Mouse (Mus musculus) embryonic facial prominence, embryonic 11.5 days (tissue): Measurements from ENCODE around the gene Bmp2k. TPM values are rescaled to one million over a fixed set of nuclear protein-coding genes. Genes with fewer than 3 reads are reported as not detected.
"Not testable (repeated sequence)": the region's sequence is repeated elsewhere in the genome, so short reads cannot be mapped to it uniquely, and the experiment has no call there.

ENCODE experiments used
- ATAC-seq: fragments of 200-750 bp; cut with Nextera tagmentation; replicated peaks from 2 replicates; pipeline ENCODE4 v1.8.0; 2017; ENCODE audit warnings: low read depth; ENCODE audit not compliant: insufficient number of reproducible peaks, low FRiP score, low TSS enrichment
- DNase-seq: peaks from one replicate; pipeline ENCODE4 v3.0.0-alpha.2; 2015; ENCODE audit warnings: low spot score
- H3K27ac ChIP-seq: fragments of 300-500 bp; sonication (generic); replicated peaks from 2 replicates; pipeline ENCODE4 v1.5.1; 2014; ENCODE audit warnings: mild to moderate bottlenecking, low read depth, low read length, control low read depth
- H3K27me3 ChIP-seq: fragments of 300-500 bp; sonication (generic); 2 replicates; pipeline ENCODE4 v1.6.1; 2014; ENCODE audit warnings: mild to moderate bottlenecking, low read length, moderate library complexity, mixed read lengths; ENCODE audit not compliant: control insufficient read depth, insufficient read depth
- H3K36me3 ChIP-seq: fragments of 300-500 bp; sonication (generic); replicated peaks from 2 replicates; pipeline ENCODE4 v1.6.1; 2014; ENCODE audit warnings: low read depth, mild to moderate bottlenecking, low read length, moderate library complexity, mixed read lengths; ENCODE audit not compliant: control insufficient read depth, insufficient read depth
- H3K4me1 ChIP-seq: fragments of 300-500 bp; sonication (generic); 2 replicates; pipeline ENCODE4 v1.6.1; 2014; ENCODE audit warnings: low read length, mixed read lengths; ENCODE audit not compliant: control insufficient read depth, insufficient read depth
- H3K4me2 ChIP-seq: fragments of 300-500 bp; sonication (generic); 2 replicates; pipeline ENCODE4 v1.6.1; 2014; ENCODE audit warnings: low read depth, mild to moderate bottlenecking, control low read depth, low read length, moderate library complexity
- H3K4me3 ChIP-seq: fragments of 300-500 bp; sonication (generic); 2 replicates; pipeline ENCODE4 v1.5.1; 2014; ENCODE audit warnings: low read depth, low read length, control low read depth
- H3K9ac ChIP-seq: fragments of 300-500 bp; sonication (generic); replicated peaks from 2 replicates; pipeline ENCODE4 v1.6.1; 2014; ENCODE audit warnings: mild to moderate bottlenecking, control low read depth, low read length
- H3K9me3 ChIP-seq: fragments of 300-500 bp; sonication (generic); replicated peaks from 2 replicates; pipeline ENCODE4 v1.6.1; 2016; ENCODE audit warnings: mild to moderate bottlenecking, low read length, inconsistent platforms, mixed read lengths; ENCODE audit not compliant: control insufficient read depth
- WGBS: fragments of 180-500 bp; shearing (Covaris S2); extraction: QIAGEN DNeasy Blood & Tissue Kit; methylation state at CpG from one replicate; pipeline ENCODE4 v1.1.7; 2014; 5-methylcytosine and 5-hydroxymethylcytosine counted together
- polyA plus RNA-seq: library from polyadenylated mRNA; unstranded; fragments of >200 nt; fragmentation: Nextera tagmentation; extraction: Ambion mirVana; gene quantifications from 2 replicates; pipeline ENCODE4 v1.2.1, GENCODE M21; 2014

Bmp2k gene
- polyA plus RNA-seq, 1 experiment from 2014 or later = 11.1 TPM

GRCm38 (mm10) chr5:97028004-97028403 is 30.5 kb downstream of the Bmp2k start:
- no peak for ATAC-seq
- Histone ChIP-seq H3K4me3 (no peak overlapping the region), H3K4me1 (no peaks in the 10 kb centered on the region), H3K27me3 (no peaks in the 10 kb centered on the region), H3K36me3 (no peaks in the 10 kb centered on the region), H3K4me2 (no peak overlapping the region), H3K9me3 (no peaks in the 10 kb centered on the region), H3K27ac (no peak overlapping the region), H3K9ac (no peak overlapping the region)
- 91% methylated on average over 8 of the region's 8 CpGs for WGBS
- no peak for DNase-seq

GRCm38 (mm10) chr5:97028840-97029239 is 31.4 kb downstream of the Bmp2k start:
- DNase-seq, H3K27ac ChIP-seq, ATAC-seq, H3K4me2 ChIP-seq, H3K4me1 ChIP-seq, H3K9ac ChIP-seq, H3K4me3 ChIP-seq, H3K36me3 ChIP-seq, H3K27me3 ChIP-seq, H3K9me3 ChIP-seq: not testable (repeated sequence)
- WGBS = 74% methylated on average over 1 of the region's 1 CpGs

GRCm38 (mm10) chr5:97031771-97032170 is 34.3 kb downstream of the Bmp2k start:
- H3K4me3 ChIP-seq = no peak overlapping the region
- H3K4me2 ChIP-seq = no peak overlapping the region
- H3K9me3 ChIP-seq = no peaks in the 10 kb centered on the region
- ATAC-seq (no peak), DNase-seq (no peak)
- no peaks in the 10 kb centered on the region for H3K36me3 ChIP-seq
- no peak overlapping the region for H3K27ac ChIP-seq
- WGBS = 90% methylated on average over 6 of the region's 6 CpGs
- H3K4me1 ChIP-seq = no peaks in the 10 kb centered on the region
- no peaks in the 10 kb centered on the region for H3K27me3 ChIP-seq
- no peak overlapping the region for H3K9ac ChIP-seq

- no peaks in the 10 kb centered on the region for H3K9me3 ChIP-seq
- no peak for ATAC-seq
- 92% methylated on average over 7 of the region's 7 CpGs for WGBS
Observed at GRCm38 (mm10) chr5:97045260-97045659, 47.8 kb downstream of the Bmp2k start.

GRCm38 (mm10) chr5:97046680-97047079 is 49.2 kb downstream of the Bmp2k start:
- Histone ChIP-seq H3K27me3 (no peaks in the 10 kb centered on the region), H3K9ac (no peak overlapping the region), H3K4me2 (no peak overlapping the region), H3K9me3 (no peaks in the 10 kb centered on the region), H3K4me1 (no peaks in the 10 kb centered on the region), H3K27ac (no peak overlapping the region), H3K4me3 (no peak overlapping the region), H3K36me3 (no peaks in the 10 kb centered on the region)
- DNase-seq (no peak), ATAC-seq (no peak)
- 92% methylated on average over 10 of the region's 10 CpGs for WGBS

More at GRCm38 (mm10) chr5:97045260-97045659, 47.8 kb downstream of the Bmp2k start:
- no peak overlapping the region for H3K9ac ChIP-seq
- DNase-seq = no peak
- H3K4me1 ChIP-seq = no peaks in the 10 kb centered on the region
- H3K4me2 ChIP-seq = no peak overlapping the region
- no peak overlapping the region for H3K4me3 ChIP-seq
- H3K36me3 ChIP-seq = no peaks in the 10 kb centered on the region
- no peaks in the 10 kb centered on the region for H3K27me3 ChIP-seq
- no peak overlapping the region for H3K27ac ChIP-seq

GRCm38 (mm10) chr5:97048905-97049304 is 51.4 kb downstream of the Bmp2k start:
- Histone ChIP-seq H3K36me3 (no peaks in the 10 kb centered on the region), H3K9ac (no peak overlapping the region), H3K4me3 (no peak overlapping the region), H3K4me2 (no peak overlapping the region), H3K9me3 (no peaks in the 10 kb centered on the region), H3K27me3 (no peaks in the 10 kb centered on the region), H3K27ac (no peak overlapping the region), H3K4me1 (no peaks in the 10 kb centered on the region)
- DNase-seq = no peak
- 85% methylated on average over 5 of the region's 5 CpGs for WGBS
- ATAC-seq = no peak

- WGBS = 87% methylated on average over 5 of the region's 5 CpGs
- DNase-seq (no peak), ATAC-seq (no peak)
- Histone ChIP-seq H3K27ac (no peak overlapping the region), H3K36me3 (no peaks in the 10 kb centered on the region), H3K4me3 (no peak overlapping the region), H3K27me3 (no peaks in the 10 kb centered on the region), H3K9ac (no peak overlapping the region), H3K4me2 (no peak overlapping the region), H3K9me3 (no peaks in the 10 kb centered on the region), H3K4me1 (no peaks in the 10 kb centered on the region)
Observed at GRCm38 (mm10) chr5:97054166-97054565, 56.7 kb downstream of the Bmp2k start.

- Histone ChIP-seq H3K4me1 (no peaks in the 10 kb centered on the region), H3K9me3 (no peaks in the 10 kb centered on the region)
Observed at GRCm38 (mm10) chr5:97054801-97055200, 57.3 kb downstream of the Bmp2k start.

More at GRCm38 (mm10) chr5:97054801-97055200, 57.3 kb downstream of the Bmp2k start:
- Histone ChIP-seq H3K27ac (no peak overlapping the region), H3K9ac (no peak overlapping the region), H3K4me2 (no peak overlapping the region), H3K4me3 (no peak overlapping the region), H3K36me3 (no peaks in the 10 kb centered on the region), H3K27me3 (no peaks in the 10 kb centered on the region)
- no peak for ATAC-seq
- 81% methylated on average over 10 of the region's 10 CpGs for WGBS
- no peak for DNase-seq
